Mouse (Mus musculus) G1E (cell line): ENCODE data around the gene Kremen1.

Experiments
- CTCF ChIP-seq: IDR thresholded peaks from 2 replicates; pipeline ENCODE4 v1.5.1; 2012; ENCODE audit warnings: low read depth, low read length, inconsistent platforms, mixed read lengths
- GATA1 ChIP-seq: IDR thresholded peaks from 2 replicates; pipeline ENCODE4 v1.6.1; 2012; ENCODE audit warnings: borderline replicate concordance, low read length, inconsistent platforms, mixed read lengths
- POLR2AphosphoS5 ChIP-seq: IDR thresholded peaks from 2 replicates; pipeline ENCODE4 v1.6.1; 2012; ENCODE audit warnings: low read depth, low read length, inconsistent platforms; ENCODE audit not compliant: insufficient replicate concordance

DNA sequence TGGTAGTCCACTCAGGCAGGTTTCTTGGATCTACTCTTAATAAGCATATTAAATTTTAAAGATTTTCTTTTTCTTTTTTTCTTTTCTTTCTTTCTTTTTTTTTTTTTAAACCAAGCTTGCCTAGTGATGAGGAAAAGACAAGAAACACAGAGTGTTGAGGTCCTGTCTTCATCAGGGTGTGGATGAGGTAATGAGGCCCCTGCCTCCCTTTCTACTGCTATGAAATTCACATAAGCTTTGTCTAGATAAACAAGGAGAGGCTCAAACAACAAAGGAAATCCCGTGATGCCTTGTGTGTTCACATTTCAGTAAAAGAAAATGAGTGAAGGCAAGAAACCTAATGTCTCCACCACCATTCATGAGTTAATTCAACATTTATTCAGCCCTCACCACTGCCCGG is 13.2 kb downstream of the Kremen1 start:
- TF ChIP-seq CTCF = no peak
- no peak for TF ChIP-seq GATA1
- TF ChIP-seq POLR2AphosphoS5 = no peak
